15 mouse cellular contexts compared by ENCODE assay signal in genomic region chr17:80688701-80689100, GRCm38 (mm10).
"Had no signal": no experiment of that assay in that cellular context is flagged by ENCODE, and none has a peak within 500 bp of the region (broad histone marks: within the 10 kb centered on the region; RNA-seq: fewer than 3 reads in every experiment).

No protein-coding gene starts in this region.

- DNase-seq: kidney, adult 2 months; kidney, postnatal 14 days; left cerebral cortex, postnatal 4 days; lung, embryonic 14.5 days; lung, postnatal 10 days; lung, postnatal 4 days; right cerebral cortex, postnatal 4 days; spleen, adult 18-20 months; thymus, postnatal 4 days had no signal

- H3K27ac ChIP-seq: kidney, embryonic 15.5 days; limb, embryonic 13.5 days; liver, embryonic 14.5 days; midbrain, embryonic 12.5 days had no signal

- H3K9me3 ChIP-seq: kidney, embryonic 15.5 days; limb, embryonic 13.5 days; megakaryocyte, embryonic 14.5 days; midbrain, embryonic 12.5 days had no signal

- ATAC-seq: intestine, embryonic 16.5 days had no signal

- H3K4me3 ChIP-seq: kidney, embryonic 15.5 days; limb, embryonic 13.5 days; megakaryocyte, embryonic 14.5 days; midbrain, embryonic 12.5 days had no signal

- H3K9ac ChIP-seq: kidney, embryonic 15.5 days; limb, embryonic 13.5 days; liver, embryonic 14.5 days; lung, embryonic 14.5 days; midbrain, embryonic 12.5 days had no signal

- H3K36me3 ChIP-seq: kidney, embryonic 15.5 days; midbrain, embryonic 12.5 days had no signal

- H3K27me3 ChIP-seq: kidney, embryonic 15.5 days; limb, embryonic 13.5 days; megakaryocyte, embryonic 14.5 days; midbrain, embryonic 12.5 days had no signal

- H3K4me2 ChIP-seq: kidney, embryonic 15.5 days; limb, embryonic 13.5 days; lung, embryonic 14.5 days; midbrain, embryonic 12.5 days had no signal
